8 mouse cellular contexts compared by ENCODE assay signal in genomic region chr10:81137252-81138130, GRCm38 (mm10). TPM values are rescaled to one million over a fixed set of nuclear protein-coding genes. Genes with fewer than 3 reads are reported as not detected.
DNase-seq lines count a peak whose midpoint lies in the region; ATAC-seq and TF ChIP-seq lines count a peak whose summit lies in the region.

No protein-coding gene starts in this region.

- no peaks in the 10 kb centered on the region for H3K9me3 ChIP-seq in embryonic facial prominence, embryonic 15.5 days (replicated peaks)
- no peaks in the 10 kb centered on the region for H3K9me3 ChIP-seq in kidney, embryonic 14.5 days (ENCODE audit: control insufficient read depth, low read length)
- H3K9me3 ChIP-seq in limb, embryonic 15.5 days: no peaks in the 10 kb centered on the region

- peak; percentile 99 for DNase-seq in 416B (ENCODE audit: low read depth)
- peak; percentile 99 for DNase-seq in heart, adult 9 months (ENCODE audit: low spot score in 2 of 2)
- DNase-seq in monocyte, adult 2 months (ENCODE audit: low read depth in 1 of 2, low spot score in 2 of 2): peak; percentile 100
- peak; percentile 98 to 99 for DNase-seq in spleen, postnatal 36 days (ENCODE audit: low spot score in 2 of 2)

- H3K9ac ChIP-seq in embryonic facial prominence, embryonic 15.5 days: peak overlapping the region; percentile 83
- peak overlapping the region; percentile 97 for H3K9ac ChIP-seq in kidney, embryonic 14.5 days (ENCODE audit: low read depth, low read length)
- H3K9ac ChIP-seq in limb, embryonic 15.5 days: peak overlapping the region; percentile 91

- peak overlapping the region; percentile 94 for H3K27ac ChIP-seq in bone marrow, adult 2 months (ENCODE audit: control insufficient read depth, insufficient read depth, low read depth, low read length, poor library complexity)
- peak overlapping the region; percentile 99 for H3K27ac ChIP-seq in embryonic facial prominence, embryonic 15.5 days (replicated peaks)
- H3K27ac ChIP-seq in kidney, embryonic 14.5 days (ENCODE audit: low read depth, low read length): peak overlapping the region; percentile 99
- H3K27ac ChIP-seq in limb, embryonic 15.5 days: peak overlapping the region; percentile 99

- H3K36me3 ChIP-seq in embryonic facial prominence, embryonic 15.5 days: no peaks in the 10 kb centered on the region
- no peaks in the 10 kb centered on the region; the same call in 1 of the 2 replicates for H3K36me3 ChIP-seq in kidney, embryonic 14.5 days (ENCODE audit: control insufficient read depth, insufficient read depth, low read length)
- H3K36me3 ChIP-seq in limb, embryonic 15.5 days: 0 out of 2 replicates have a peak, but pooled peaks cover 2% of the 10 kb centered on the region

- under 1% methylated on average over 81 of the region's 89 CpGs for WGBS in bone marrow, adult 2 months
- WGBS in embryonic facial prominence, embryonic 15.5 days: under 1% methylated on average over 78 of the region's 89 CpGs
- WGBS in kidney, embryonic 14.5 days: under 1% methylated on average over 52 of the region's 89 CpGs
- WGBS in limb, embryonic 15.5 days: under 1% methylated on average over 49 of the region's 89 CpGs

- no peak for TF ChIP-seq CTCF in bone marrow, adult 2 months (IDR thresholded peaks at IDR 0.05; ENCODE audit: control insufficient read depth, insufficient read depth, low read length)

- ATAC-seq in embryonic facial prominence, embryonic 15.5 days (ENCODE audit: insufficient number of reproducible peaks, low FRiP score, low TSS enrichment, low read depth): peak; percentile 93
- ATAC-seq in kidney, embryonic 14.5 days (ENCODE audit: low FRiP score, low TSS enrichment): peak; percentile 92
- peak; percentile 93 for ATAC-seq in limb, embryonic 15.5 days (ENCODE audit: insufficient number of reproducible peaks, low FRiP score, low TSS enrichment, low read depth)

- peak overlapping the region; percentile 71 for H3K4me2 ChIP-seq in embryonic facial prominence, embryonic 15.5 days (replicated peaks)
- H3K4me2 ChIP-seq in kidney, embryonic 14.5 days (replicated peaks; ENCODE audit: low read depth, low read length): peak overlapping the region; percentile 89
- peak overlapping the region; percentile 89 for H3K4me2 ChIP-seq in limb, embryonic 15.5 days

- no peak for TF ChIP-seq POLR2A in bone marrow, adult 2 months (IDR thresholded peaks at IDR 0.05; ENCODE audit: borderline replicate concordance, control insufficient read depth, low read depth, low read length)

- peak overlapping the region; percentile 83 for H3K4me3 ChIP-seq in bone marrow, adult 2 months (replicated peaks; ENCODE audit: control insufficient read depth, low read depth, low read length)
- H3K4me3 ChIP-seq in embryonic facial prominence, embryonic 15.5 days (replicated peaks): peak overlapping the region; percentile 92
- peak overlapping the region; percentile 90 for H3K4me3 ChIP-seq in kidney, embryonic 14.5 days (ENCODE audit: low read length)
- peak overlapping the region; percentile 94 for H3K4me3 ChIP-seq in limb, embryonic 15.5 days

- H3K4me1 ChIP-seq in bone marrow, adult 2 months (ENCODE audit: control insufficient read depth, insufficient read depth, low read length): peaks cover 14% of the 10 kb centered on the region
- peaks cover 63% of the 10 kb centered on the region for H3K4me1 ChIP-seq in embryonic facial prominence, embryonic 15.5 days
- H3K4me1 ChIP-seq in kidney, embryonic 14.5 days (ENCODE audit: control insufficient read depth, insufficient read depth, low read length): peaks cover 49% of the 10 kb centered on the region
- H3K4me1 ChIP-seq in limb, embryonic 15.5 days: peaks cover 67% of the 10 kb centered on the region

- peaks cover 15% of the 10 kb centered on the region for H3K27me3 ChIP-seq in embryonic facial prominence, embryonic 15.5 days
- H3K27me3 ChIP-seq in kidney, embryonic 14.5 days (ENCODE audit: control insufficient read depth, insufficient read depth, low read length): peaks cover 3% of the 10 kb centered on the region; the same call in 1 of the 2 replicates
- H3K27me3 ChIP-seq in limb, embryonic 15.5 days: peaks cover 24% of the 10 kb centered on the region

RNA-seq across cellular contexts. Expression of gene Zbtb7a, which starts 2.5 kb away (rescaled TPM):
- 28.2 and 31.0 TPM in 2 replicates for polyA plus RNA-seq in bone marrow, adult 2 months (2011; ENCODE audit: insufficient read depth, insufficient read length, low replicate concordance, missing spikeins)
- 57.6 and 59.4 TPM in 2 replicates for polyA plus RNA-seq in embryonic facial prominence, embryonic 15.5 days (2015; fragmentation: Nextera tagmentation; extraction: Ambion mirVana)
- polyA plus RNA-seq in kidney, embryonic 14.5 days (2014; fragmentation: Nextera tagmentation; extraction: Ambion mirVana): 16.1 and 18.1 TPM in 2 replicates
- polyA plus RNA-seq in limb, embryonic 15.5 days (2015; fragmentation: Nextera tagmentation; extraction: Ambion mirVana): 58.6 and 61.4 TPM in 2 replicates

RNA-seq across cellular contexts. Expression of gene Pias4, which starts 30.2 kb away (rescaled TPM):
- polyA plus RNA-seq in bone marrow, adult 2 months (2011; ENCODE audit: insufficient read depth, insufficient read length, low replicate concordance, missing spikeins): 11.1 and 29.0 TPM in 2 replicates
- polyA plus RNA-seq in embryonic facial prominence, embryonic 15.5 days (2015; fragmentation: Nextera tagmentation; extraction: Ambion mirVana): 52.0 and 52.7 TPM in 2 replicates
- polyA plus RNA-seq in kidney, embryonic 14.5 days (2014; fragmentation: Nextera tagmentation; extraction: Ambion mirVana): 45.3 and 48.4 TPM in 2 replicates
- polyA plus RNA-seq in limb, embryonic 15.5 days (2015; fragmentation: Nextera tagmentation; extraction: Ambion mirVana): 48.0 and 50.6 TPM in 2 replicates

RNA-seq across cellular contexts. Expression of gene Map2k2, which starts 31.8 kb away (rescaled TPM):
- polyA plus RNA-seq in bone marrow, adult 2 months (2011; ENCODE audit: insufficient read depth, insufficient read length, low replicate concordance, missing spikeins): 57.6 and 108 TPM in 2 replicates
- polyA plus RNA-seq in embryonic facial prominence, embryonic 15.5 days (2015; fragmentation: Nextera tagmentation; extraction: Ambion mirVana): 189 and 197 TPM in 2 replicates
- 187 and 208 TPM in 2 replicates for polyA plus RNA-seq in kidney, embryonic 14.5 days (2014; fragmentation: Nextera tagmentation; extraction: Ambion mirVana)
- 165 and 167 TPM in 2 replicates for polyA plus RNA-seq in limb, embryonic 15.5 days (2015; fragmentation: Nextera tagmentation; extraction: Ambion mirVana)

RNA-seq across cellular contexts. Expression of gene Creb3l3, which starts 38.8 kb away (rescaled TPM):
- polyA plus RNA-seq in bone marrow, adult 2 months (2011; ENCODE audit: insufficient read depth, insufficient read length, low replicate concordance, missing spikeins): 0.87 TPM in 1 of 2 replicates, not detected in the other
- polyA plus RNA-seq in embryonic facial prominence, embryonic 15.5 days (2015; fragmentation: Nextera tagmentation; extraction: Ambion mirVana): 0.89 and 0.92 TPM in 2 replicates
- polyA plus RNA-seq in kidney, embryonic 14.5 days (2014; fragmentation: Nextera tagmentation; extraction: Ambion mirVana): 0.11 and 0.24 TPM in 2 replicates
- 0.73 and 1.5 TPM in 2 replicates for polyA plus RNA-seq in limb, embryonic 15.5 days (2015; fragmentation: Nextera tagmentation; extraction: Ambion mirVana)

RNA-seq across cellular contexts. Expression of gene Eef2, which starts 38.9 kb away (rescaled TPM):
- polyA plus RNA-seq in bone marrow, adult 2 months (2011; ENCODE audit: insufficient read depth, insufficient read length, low replicate concordance, missing spikeins): 347 and 468 TPM in 2 replicates
- polyA plus RNA-seq in embryonic facial prominence, embryonic 15.5 days (2015; fragmentation: Nextera tagmentation; extraction: Ambion mirVana): 654 and 688 TPM in 2 replicates
- polyA plus RNA-seq in kidney, embryonic 14.5 days (2014; fragmentation: Nextera tagmentation; extraction: Ambion mirVana): 465 and 473 TPM in 2 replicates
- 564 and 615 TPM in 2 replicates for polyA plus RNA-seq in limb, embryonic 15.5 days (2015; fragmentation: Nextera tagmentation; extraction: Ambion mirVana)

Comparison
In these comparisons a context has a peak if more than half of its experiments do, and no peak if none do; other contexts are left out.
1. Peak in every context shown above with its lines: DNase-seq, ATAC-seq, H3K4me3 ChIP-seq and H3K27ac ChIP-seq.